Mouse (Mus musculus) kidney, adult 2 months (tissue): ENCODE measurements around the gene Slc13a3. TPM values are rescaled to one million over a fixed set of nuclear protein-coding genes. Genes with fewer than 3 reads are reported as not detected.
A peak's percentile ranks its signal among the peaks of the same experiment; 100 is the strongest.

Experiments used
- DNase-seq: peaks from one replicate; pipeline ENCODE4 v3.0.0; 2021
- H3K27ac ChIP-seq: fragments of 200-500 bp; 2 replicates; pipeline ENCODE4 v1.5.1; 2012; ENCODE audit warnings: low read depth, low read length, control low read depth, inconsistent platforms; ENCODE audit not compliant: insufficient read depth
- H3K27me3 ChIP-seq: fragments of 200-500 bp; replicated peaks from 2 replicates; pipeline ENCODE4 v1.6.1; 2012; ENCODE audit warnings: mild to moderate bottlenecking, moderate library complexity, low read length, inconsistent platforms; ENCODE audit not compliant: control insufficient read depth, insufficient read depth
- H3K36me3 ChIP-seq: fragments of 200-500 bp; 2 replicates; pipeline ENCODE4 v1.6.1; 2012; ENCODE audit warnings: mild to moderate bottlenecking, moderate library complexity, low read length, inconsistent platforms; ENCODE audit not compliant: control insufficient read depth, insufficient read depth
- H3K4me1 ChIP-seq: fragments of 200-500 bp; 2 replicates; pipeline ENCODE4 v1.6.1; 2011; ENCODE audit warnings: low read length; ENCODE audit not compliant: control insufficient read depth, insufficient read depth
- H3K4me3 ChIP-seq: fragments of 200-500 bp; 2 replicates; pipeline ENCODE4 v1.5.1; 2011; ENCODE audit warnings: mild to moderate bottlenecking, low read depth, low read length, control low read depth; ENCODE audit not compliant: insufficient read depth
- CTCF ChIP-seq: fragments of 200-500 bp; conservative IDR thresholded peaks from 2 replicates; pipeline ENCODE4 v1.5.1; 2011; ENCODE audit warnings: low read depth, mild to moderate bottlenecking, control low read depth, low read length, moderate library complexity, mixed read lengths; ENCODE audit not compliant: insufficient read depth, insufficient read length
- POLR2A ChIP-seq: fragments of 200-500 bp; IDR thresholded peaks from one replicate; pipeline ENCODE4 v1.6.1; 2011; ENCODE audit warnings: low read depth, low read length, control low read depth
- WGBS: fragments of 180-500 bp; shearing (Covaris S2); methylation state at CpG from one replicate; pipeline ENCODE4 v1.1.7; 2018; 5-methylcytosine and 5-hydroxymethylcytosine counted together
- polyA plus RNA-seq: library from polyadenylated mRNA; depleted of rRNA; stranded (reverse); fragments of >200 nt; gene quantifications from 2 replicates; pipeline ENCODE4 v1.2.3, GENCODE M21; 2012

Gene Slc13a3
- polyA plus RNA-seq, 1 experiment: 584 TPM

- DNase-seq: no peak
- Histone ChIP-seq H3K27me3 (no peaks in the 10 kb centered on the region), H3K4me3 (no peak overlapping the region), H3K27ac (no peak overlapping the region), H3K36me3 (no peaks in the 10 kb centered on the region), H3K4me1 (no peaks in the 10 kb centered on the region)
- TF ChIP-seq POLR2A (no peak), CTCF (no peak)
- WGBS: 36% methylated on average over 9 of the region's 9 CpGs
Observed at GRCm38 (mm10) chr2:165509686-165510085, 36.7 kb upstream of the Slc13a3 start.

- H3K27me3 ChIP-seq: no peaks in the 10 kb centered on the region
- no peaks in the 10 kb centered on the region for H3K36me3 ChIP-seq
- H3K4me1 ChIP-seq: no peaks in the 10 kb centered on the region
- no peak for TF ChIP-seq CTCF
- no peak for TF ChIP-seq POLR2A
- H3K4me3 ChIP-seq: peak within 1 kb of the TSS; percentile 61
- H3K27ac ChIP-seq: no peak within 1 kb of the TSS
- 6% methylated on average over 31 of the region's 32 CpGs for WGBS
- DNase-seq: peak; percentile 28
Observed at GRCm38 (mm10) chr2:165503259-165504203, 30.5 kb upstream of the Slc13a3 start, which contains the start of gene Slc2a10. Slc2a10 (plus strand) TSS chr2:165503787.

GRCm38 (mm10) chr2:165498816-165499215, 25.8 kb upstream of the Slc13a3 start:
- no peak overlapping the region for H3K4me3 ChIP-seq
- no peaks in the 10 kb centered on the region for H3K36me3 ChIP-seq
- no peaks in the 10 kb centered on the region for H3K27me3 ChIP-seq
- H3K27ac ChIP-seq: no peak overlapping the region
- DNase-seq: no peak
- TF ChIP-seq CTCF (no peak), POLR2A (no peak)
- no peaks in the 10 kb centered on the region for H3K4me1 ChIP-seq
- WGBS: 55% methylated on average over 6 of the region's 6 CpGs

GRCm38 (mm10) chr2:165497706-165498275, 24.8 kb upstream of the Slc13a3 start:
- WGBS: 83% methylated on average over 2 of the region's 2 CpGs
- H3K36me3 ChIP-seq: no peaks in the 10 kb centered on the region
- H3K4me1 ChIP-seq: peaks cover 4% of the 10 kb centered on the region; the same call in 1 of the 2 replicates
- no peak for TF ChIP-seq CTCF
- TF ChIP-seq POLR2A: no peak
- H3K27ac ChIP-seq: no peak overlapping the region
- DNase-seq: no peak
- no peak overlapping the region for H3K4me3 ChIP-seq
- H3K27me3 ChIP-seq: no peaks in the 10 kb centered on the region

- no peak overlapping the region for H3K4me3 ChIP-seq
- H3K27me3 ChIP-seq: no peaks in the 10 kb centered on the region
- TF ChIP-seq CTCF (peak; percentile 49), POLR2A (no peak)
- H3K27ac ChIP-seq: no peak overlapping the region
- peak; percentile 46 for DNase-seq
- H3K4me1 ChIP-seq: peaks cover 6% of the 10 kb centered on the region; the same call in 1 of the 2 replicates
- no peaks in the 10 kb centered on the region for H3K36me3 ChIP-seq
Observed at GRCm38 (mm10) chr2:165496251-165496650, 23.2 kb upstream of the Slc13a3 start.

GRCm38 (mm10) chr2:165494495-165494894, 21.5 kb upstream of the Slc13a3 start:
- DNase-seq: no peak
- WGBS: 49% methylated on average over 2 of the region's 2 CpGs
- peaks cover 6% of the 10 kb centered on the region; the same call in 1 of the 2 replicates for H3K4me1 ChIP-seq
- H3K4me3 ChIP-seq: no peak overlapping the region
- TF ChIP-seq CTCF (no peak), POLR2A (no peak)
- H3K27me3 ChIP-seq: no peaks in the 10 kb centered on the region
- H3K36me3 ChIP-seq: no peaks in the 10 kb centered on the region
- H3K27ac ChIP-seq: no peak overlapping the region
